Mouse (Mus musculus) kidney, postnatal 0 days (tissue): ENCODE data around the gene Meox1. TPM values are rescaled to one million over a fixed set of nuclear protein-coding genes. Genes with fewer than 3 reads are reported as not detected.

Source experiments
- ATAC-seq: fragments of 200-750 bp; cut with Nextera tagmentation; replicated peaks from 2 replicates; pipeline ENCODE4 v1.8.0; 2017; ENCODE audit warnings: low read depth, moderate number of reproducible peaks, moderate TSS enrichment, moderate library complexity; ENCODE audit not compliant: low FRiP score
- DNase-seq: peaks from one replicate; pipeline ENCODE4 v3.0.0-alpha.2; 2016; ENCODE audit warnings: low spot score
- H3K27ac ChIP-seq: fragments of 300-500 bp; sonication (generic); 2 replicates; pipeline ENCODE4 v1.5.1; 2014; ENCODE audit warnings: mild to moderate bottlenecking
- H3K27me3 ChIP-seq: fragments of 300-500 bp; sonication (generic); 2 replicates; pipeline ENCODE4 v1.6.1; 2014; ENCODE audit warnings: low read length, mixed read lengths; ENCODE audit not compliant: insufficient read depth
- H3K36me3 ChIP-seq: fragments of 300-500 bp; sonication (generic); 2 replicates; pipeline ENCODE4 v1.6.1; 2014; ENCODE audit warnings: low read length, mixed read lengths; ENCODE audit not compliant: insufficient read depth
- H3K4me1 ChIP-seq: fragments of 300-500 bp; sonication (generic); replicated peaks from 2 replicates; pipeline ENCODE4 v1.6.1; 2014; ENCODE audit warnings: antibody characterized with exemption, low read length, mixed read lengths; ENCODE audit not compliant: insufficient read depth
- H3K4me2 ChIP-seq: fragments of 300-500 bp; sonication (generic); 2 replicates; pipeline ENCODE4 v1.6.1; 2014; ENCODE audit warnings: mild to moderate bottlenecking, low read length, moderate library complexity, mixed read lengths
- H3K4me3 ChIP-seq: fragments of 300-500 bp; sonication (generic); replicated peaks from 2 replicates; pipeline ENCODE4 v1.5.1; 2014; ENCODE audit warnings: low read depth, low read length
- H3K9ac ChIP-seq: fragments of 300-500 bp; sonication (generic); 2 replicates; pipeline ENCODE4 v1.6.1; 2014; ENCODE audit warnings: low read depth, low read length
- H3K9me3 ChIP-seq: fragments of 300-500 bp; sonication (generic); replicated peaks from 2 replicates; pipeline ENCODE4 v1.6.1; 2016; ENCODE audit warnings: low read length, inconsistent platforms, mixed read lengths
- CTCF ChIP-seq: IDR thresholded peaks from 2 replicates; pipeline ENCODE4 v1.5.1; 2016; ENCODE audit warnings: antibody characterized with exemption, low read depth, mild to moderate bottlenecking, moderate library complexity
- WGBS: fragments of 180-500 bp; shearing (Covaris S2); extraction: QIAGEN DNeasy Blood & Tissue Kit; methylation state at CpG from one replicate; pipeline ENCODE4 v1.1.7; 2014; 5-methylcytosine and 5-hydroxymethylcytosine counted together
- polyA plus RNA-seq: library from polyadenylated mRNA; unstranded; fragments of >200 nt; fragmentation: Nextera tagmentation; extraction: Ambion mirVana; gene quantifications from 2 replicates; pipeline ENCODE4 v1.2.1, GENCODE M21; 2015

Meox1 gene
- polyA plus RNA-seq, 1 experiment from 2014 or later = 14.3 TPM

DNA sequence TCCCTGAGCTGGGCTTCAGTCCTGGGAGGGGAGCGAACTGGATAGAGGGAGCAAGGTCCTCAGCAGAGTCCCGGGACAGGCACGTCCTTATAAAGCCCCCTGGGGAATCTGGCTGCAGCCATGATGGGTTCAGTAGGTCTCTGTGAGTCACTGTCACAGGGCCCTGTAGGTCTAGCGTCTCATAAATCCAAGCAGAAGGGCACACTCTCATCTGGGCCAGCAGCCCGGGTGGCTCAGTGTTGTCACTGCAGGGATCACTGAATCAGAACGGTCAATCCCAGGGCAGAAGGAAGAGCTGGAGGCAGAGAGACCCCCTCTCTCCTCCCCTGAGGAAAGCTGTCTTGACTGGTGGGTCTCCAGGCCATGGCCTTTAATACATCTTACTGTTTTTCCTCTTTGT lies 14.6 kb upstream of the Meox1 start:
- H3K9me3 ChIP-seq = no peaks in the 10 kb centered on the region
- 26% methylated on average over 6 of the region's 6 CpGs for WGBS
- no peaks in the 10 kb centered on the region for H3K4me1 ChIP-seq
- no peak overlapping the region for H3K4me3 ChIP-seq
- DNase-seq (peak; percentile 57), ATAC-seq (peak; percentile 38; the same call in 1 of the 2 replicates)
- no peaks in the 10 kb centered on the region for H3K27me3 ChIP-seq
- H3K36me3 ChIP-seq = no peaks in the 10 kb centered on the region
- no peak overlapping the region for H3K4me2 ChIP-seq
- H3K9ac ChIP-seq = no peak overlapping the region
- no peak for TF ChIP-seq CTCF
- H3K27ac ChIP-seq = no peak overlapping the region

DNA sequence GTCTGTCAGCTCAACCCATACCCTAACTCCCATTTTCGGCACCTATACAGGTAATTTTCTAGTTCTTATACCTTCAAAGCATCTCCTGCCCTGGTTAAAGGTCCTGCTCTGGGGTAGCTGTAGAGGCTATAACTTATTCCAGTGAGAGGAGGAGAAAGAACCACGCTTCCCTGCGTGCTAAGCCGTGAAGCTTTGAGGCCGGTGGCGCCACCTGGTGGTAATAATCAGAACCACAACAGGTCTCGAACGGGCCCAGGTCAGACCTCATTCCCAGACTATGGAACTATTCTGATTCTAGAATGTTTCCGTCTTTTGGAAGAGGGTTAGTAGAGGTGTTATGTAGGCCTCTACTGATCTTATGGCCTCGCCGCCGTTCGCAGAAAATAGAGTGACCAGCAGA lies 10.9 kb upstream of the Meox1 start:
- Histone ChIP-seq H3K9ac (no peak overlapping the region), H3K36me3 (no peaks in the 10 kb centered on the region), H3K9me3 (no peaks in the 10 kb centered on the region), H3K4me2 (no peak overlapping the region), H3K4me3 (no peak overlapping the region), H3K27ac (no peak overlapping the region), H3K4me1 (no peaks in the 10 kb centered on the region), H3K27me3 (no peaks in the 10 kb centered on the region)
- WGBS = 34% methylated on average over 13 of the region's 13 CpGs
- peak; percentile 92 for TF ChIP-seq CTCF
- ATAC-seq (0 out of 2 replicates have a peak, but pooled peaks have one; percentile 27), DNase-seq (peak; percentile 85)

DNA sequence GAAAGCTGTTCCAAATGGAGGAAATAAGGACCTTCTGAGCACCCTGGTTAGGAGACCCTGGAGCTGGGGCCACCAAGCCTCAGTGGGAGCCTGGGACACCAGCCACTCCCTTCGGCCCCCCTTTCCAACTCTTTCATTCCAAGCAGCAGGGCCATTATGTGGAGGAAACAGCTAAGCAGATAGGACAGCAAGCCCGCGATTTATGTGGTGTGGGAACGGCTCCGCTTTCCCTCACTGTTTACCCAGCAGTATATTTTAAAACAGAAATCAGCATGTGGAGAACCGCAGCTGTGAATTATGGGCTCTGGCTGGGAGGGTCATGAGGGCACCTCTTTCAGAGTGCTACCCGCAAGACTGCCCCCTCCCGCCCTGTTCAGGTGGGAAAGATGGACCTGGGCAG lies 7.1 kb upstream of the Meox1 start:
- Histone ChIP-seq H3K4me2 (no peak overlapping the region), H3K27me3 (no peaks in the 10 kb centered on the region), H3K4me3 (no peak overlapping the region), H3K9me3 (no peaks in the 10 kb centered on the region), H3K36me3 (no peaks in the 10 kb centered on the region), H3K27ac (no peak overlapping the region), H3K4me1 (peaks cover 11% of the 10 kb centered on the region; the same call in 1 of the 2 replicates), H3K9ac (no peak overlapping the region)
- WGBS = 7% methylated on average over 8 of the region's 8 CpGs
- DNase-seq = peak; percentile 95
- TF ChIP-seq CTCF = no peak
- ATAC-seq = peak; percentile 33; the same call in 1 of the 2 replicates

DNA sequence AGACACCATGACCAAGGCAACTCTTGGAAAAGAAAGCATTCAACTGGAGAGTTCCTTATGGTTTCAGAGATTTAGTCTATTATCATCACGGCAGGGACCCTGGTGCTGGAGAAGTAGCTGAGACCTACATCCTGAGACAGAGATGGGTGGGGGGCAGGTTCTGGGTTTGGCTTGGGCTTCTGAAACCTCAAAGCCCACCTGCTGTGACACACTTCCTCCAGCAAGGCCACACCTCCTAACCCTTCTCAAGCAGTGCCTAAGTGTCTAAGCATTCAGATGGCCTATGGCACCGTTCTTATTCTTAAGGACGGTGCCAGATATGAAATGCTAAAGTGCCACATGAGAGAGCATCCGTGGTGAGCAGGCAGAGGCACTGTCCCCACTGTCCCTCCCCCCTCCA lies 4.2 kb upstream of the Meox1 start:
- H3K27me3 ChIP-seq = no peaks in the 10 kb centered on the region; the same call in 1 of the 2 replicates
- ATAC-seq (no peak), DNase-seq (no peak)
- H3K4me3 ChIP-seq = no peak overlapping the region
- 97% methylated on average over 4 of the region's 4 CpGs for WGBS
- no peak overlapping the region for H3K4me2 ChIP-seq
- H3K9me3 ChIP-seq = no peaks in the 10 kb centered on the region
- H3K36me3 ChIP-seq = no peaks in the 10 kb centered on the region
- H3K27ac ChIP-seq = no peak overlapping the region
- no peak for TF ChIP-seq CTCF
- peaks cover 15% of the 10 kb centered on the region; the same call in 1 of the 2 replicates for H3K4me1 ChIP-seq
- H3K9ac ChIP-seq = no peak overlapping the region

DNA sequence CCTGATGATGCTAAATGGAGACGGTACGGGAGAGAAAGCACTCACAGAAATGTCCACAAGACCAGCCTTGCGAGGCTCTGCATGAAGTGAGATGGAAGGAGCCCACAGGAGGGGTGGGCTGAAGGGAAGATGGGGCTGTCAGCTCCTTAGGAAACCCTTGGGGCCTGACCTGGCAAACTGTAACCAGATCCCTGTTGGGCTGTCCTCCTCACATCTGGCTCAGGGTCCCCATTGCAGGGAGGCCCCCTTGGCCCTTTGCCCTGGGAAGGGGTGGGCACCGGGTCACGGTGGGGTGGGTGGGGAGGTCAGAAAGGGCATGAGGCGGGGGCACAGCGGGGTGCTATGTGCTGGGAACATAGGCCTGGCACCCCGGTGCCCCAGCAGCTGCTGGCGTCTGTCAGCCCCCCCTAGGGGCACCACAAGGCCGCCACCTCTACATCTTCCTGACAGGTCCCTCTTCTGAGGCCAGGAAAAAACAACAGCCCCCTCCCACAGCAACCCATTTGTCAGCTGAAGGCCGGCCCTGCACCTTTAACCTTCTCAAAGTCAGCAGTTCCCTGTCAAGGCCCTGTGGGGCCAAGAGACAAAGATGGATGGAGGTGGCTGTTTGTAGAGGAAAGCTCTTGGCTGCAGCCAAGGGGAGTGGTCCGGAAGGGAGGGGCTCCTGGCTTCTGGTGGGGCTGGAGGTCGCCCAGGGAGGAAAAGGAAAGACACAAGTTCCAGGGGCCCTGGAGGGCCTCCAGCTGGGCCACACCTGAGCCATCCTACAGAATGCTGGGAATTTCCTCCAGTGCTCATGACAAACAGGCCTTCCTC lies 2.6 kb upstream of the Meox1 start:
- peaks cover 15% of the 10 kb centered on the region; the same call in 1 of the 2 replicates for H3K4me1 ChIP-seq
- peak overlapping the region; percentile 57; the same call in 1 of the 2 replicates for H3K27ac ChIP-seq
- ATAC-seq = peak; percentile 70
- no peak overlapping the region for H3K9ac ChIP-seq
- peak; percentile 91 for DNase-seq
- peaks cover 10% of the 10 kb centered on the region for H3K27me3 ChIP-seq
- WGBS = 11% methylated on average over 13 of the region's 13 CpGs
- no peaks in the 10 kb centered on the region for H3K36me3 ChIP-seq
- TF ChIP-seq CTCF = no peak
- H3K4me3 ChIP-seq = no peak overlapping the region
- no peaks in the 10 kb centered on the region for H3K9me3 ChIP-seq
- no peak overlapping the region for H3K4me2 ChIP-seq

DNA sequence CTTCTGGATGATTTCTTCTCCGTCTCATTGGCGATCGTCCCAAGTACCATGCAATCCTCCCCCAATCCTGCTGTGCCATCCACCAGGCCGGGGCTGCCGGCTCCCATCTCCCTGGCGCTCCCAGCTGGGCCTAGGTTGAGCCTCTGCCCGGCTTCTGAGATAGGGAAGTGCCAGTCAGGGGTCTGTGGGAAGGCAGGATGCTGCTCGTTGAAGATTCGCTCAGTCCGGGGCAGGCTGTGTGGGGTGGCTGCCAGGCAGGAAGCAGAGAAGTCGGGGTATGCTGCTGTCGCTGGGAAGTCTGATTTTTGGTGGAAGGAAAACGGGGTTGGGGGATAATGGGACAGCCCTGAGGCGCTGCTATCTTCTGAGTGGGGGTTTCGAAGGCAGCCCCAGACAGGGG lies 614 bp downstream of the Meox1 start:
- no peak overlapping the region for H3K9ac ChIP-seq
- peak overlapping the region; percentile 25; the same call in 1 of the 2 replicates for H3K27ac ChIP-seq
- peak overlapping the region; percentile 37 for H3K4me2 ChIP-seq
- H3K27me3 ChIP-seq = peaks cover 10% of the 10 kb centered on the region
- H3K9me3 ChIP-seq = no peaks in the 10 kb centered on the region
- 17% methylated on average over 15 of the region's 15 CpGs for WGBS
- ATAC-seq (no peak), DNase-seq (peak; percentile 57)
- H3K4me3 ChIP-seq = peak overlapping the region; percentile 19
- H3K36me3 ChIP-seq = no peaks in the 10 kb centered on the region
- peaks cover 28% of the 10 kb centered on the region for H3K4me1 ChIP-seq
- TF ChIP-seq CTCF = no peak
